9 mouse cellular contexts compared by ENCODE assay signal in genomic region chr3:134390472-134391336, GRCm38 (mm10).
A peak's percentile ranks its signal among the peaks of the same experiment; 100 is the strongest.
DNase-seq lines count a peak whose midpoint lies in the region; ATAC-seq and TF ChIP-seq lines count a peak whose summit lies in the region.
"Had no signal": no experiment of that assay in that cellular context is flagged by ENCODE, and none has a peak within 500 bp of the region (broad histone marks: within the 10 kb centered on the region; RNA-seq: fewer than 3 reads in every experiment).

No protein-coding gene starts in this region.

- H3K36me3 ChIP-seq in forebrain, embryonic 16.5 days (ENCODE audit: control insufficient read depth, insufficient read depth): no peaks in the 10 kb centered on the region
- no peaks in the 10 kb centered on the region for H3K36me3 ChIP-seq in lung, postnatal 0 days (ENCODE audit: insufficient read depth, low read length)

- intact Hi-C loops in heart, postnatal 25 days (cut with DNase I): no loop called here

- peak; percentile 44 for DNase-seq in heart, adult 8-10 months (ENCODE audit: low spot score)
- DNase-seq in heart, postnatal 25 days (ENCODE audit: low spot score): no peak
- peak; percentile 4 to 6 for DNase-seq in right cerebral cortex, adult 2 months (ENCODE audit: low spot score in 2 of 2)
- DNase-seq in right cerebral cortex, postnatal 4 days: no peak
- DNase-seq in skeletal muscle tissue, adult 2 months (ENCODE audit: low read depth, low spot score): peak; percentile 9
- no peak for DNase-seq in lung, postnatal 0 days (ENCODE audit: low spot score)
- no peak for DNase-seq in c-Kit-positive CD71-positive TER-119-positive erythroid progenitor cells, embryonic 14.5 days (ENCODE audit: low spot score)

- no peak overlapping the region for H3K27ac ChIP-seq in forebrain, embryonic 16.5 days (ENCODE audit: low read length)
- H3K27ac ChIP-seq in lung, postnatal 0 days (ENCODE audit: low read length): no peak overlapping the region

- peak; percentile 99 for ATAC-seq in forebrain, embryonic 16.5 days
- ATAC-seq in lung, postnatal 0 days: no peak

- H3K9ac ChIP-seq in forebrain, embryonic 16.5 days (replicated peaks; ENCODE audit: low read depth, low read length): no peak overlapping the region
- H3K9ac ChIP-seq in lung, postnatal 0 days (replicated peaks; ENCODE audit: low read depth): no peak overlapping the region

- no peak overlapping the region for H3K4me3 ChIP-seq in forebrain, embryonic 16.5 days (replicated peaks; ENCODE audit: low read length)
- H3K4me3 ChIP-seq in lung, postnatal 0 days (ENCODE audit: low read depth, low read length): no peak overlapping the region

- no peaks in the 10 kb centered on the region for H3K9me3 ChIP-seq in forebrain, embryonic 16.5 days (ENCODE audit: control insufficient read depth, low read length)
- H3K9me3 ChIP-seq in lung, postnatal 0 days (ENCODE audit: low read length): no peaks in the 10 kb centered on the region

- TF ChIP-seq CTCF in lung, postnatal 0 days (IDR thresholded peaks at IDR 0.05): no peak

- no peaks in the 10 kb centered on the region for H3K27me3 ChIP-seq in forebrain, embryonic 16.5 days (replicated peaks; ENCODE audit: control insufficient read depth, insufficient read depth, low read length)
- no peaks in the 10 kb centered on the region for H3K27me3 ChIP-seq in lung, postnatal 0 days (replicated peaks; ENCODE audit: insufficient read depth, low read length)
- H3K27me3 ChIP-seq: CH12.LX had no signal

- 35% methylated on average over 4 of the region's 4 CpGs for WGBS in forebrain, embryonic 16.5 days
- WGBS in lung, postnatal 0 days: 61% methylated on average over 4 of the region's 4 CpGs

- no peak for TF ChIP-seq EP300 in lung, postnatal 0 days (IDR thresholded peaks at IDR 0.05)

- H3K4me2 ChIP-seq in forebrain, embryonic 16.5 days (ENCODE audit: low read length): no peak overlapping the region
- no peak overlapping the region for H3K4me2 ChIP-seq in lung, postnatal 0 days (replicated peaks; ENCODE audit: low read depth, low read length)

- H3K4me1 ChIP-seq in forebrain, embryonic 16.5 days (replicated peaks; ENCODE audit: control insufficient read depth, insufficient read depth, low read length): peaks cover 6% of the 10 kb centered on the region
- no peaks in the 10 kb centered on the region for H3K4me1 ChIP-seq in lung, postnatal 0 days (ENCODE audit: insufficient read depth, low read depth, low read length)

Comparison
In these comparisons a context has a peak if more than half of its experiments do, and no peak if none do; other contexts are left out.
1. DNase-seq: peak in heart, adult 8-10 months (single experiment), right cerebral cortex, adult 2 months (2 of 2) and skeletal muscle tissue, adult 2 months (single experiment); none in heart, postnatal 25 days (single experiment), right cerebral cortex, postnatal 4 days (single experiment), lung, postnatal 0 days (single experiment) and c-Kit-positive CD71-positive TER-119-positive erythroid progenitor cells, embryonic 14.5 days (single experiment).